Mouse (Mus musculus) stomach, embryonic 16.5 days (tissue): ENCODE measurements around the gene Clp1. TPM values are rescaled to one million over a fixed set of nuclear protein-coding genes. Genes with fewer than 3 reads are reported as not detected.

Source experiments
- ATAC-seq: fragments of 200-750 bp; cut with Nextera tagmentation; 2 replicates; pipeline ENCODE4 v1.8.0; 2017; ENCODE audit warnings: moderate number of reproducible peaks, moderate TSS enrichment; ENCODE audit not compliant: insufficient read depth, low FRiP score
- H3K27ac ChIP-seq: fragments of 300-500 bp; sonication (generic); 2 replicates; pipeline ENCODE4 v1.5.1; 2014; ENCODE audit warnings: low read length
- H3K27me3 ChIP-seq: fragments of 300-500 bp; sonication (generic); 2 replicates; pipeline ENCODE4 v1.6.1; 2014; ENCODE audit warnings: low read length, control low read depth, mixed read lengths; ENCODE audit not compliant: control insufficient read depth, insufficient read depth
- H3K36me3 ChIP-seq: fragments of 300-500 bp; sonication (generic); 2 replicates; pipeline ENCODE4 v1.6.1; 2014; ENCODE audit warnings: low read length; ENCODE audit not compliant: control insufficient read depth, insufficient read depth
- H3K4me1 ChIP-seq: fragments of 300-500 bp; sonication (generic); 2 replicates; pipeline ENCODE4 v1.6.1; 2014; ENCODE audit warnings: low read length, control low read depth, mixed read lengths; ENCODE audit not compliant: control insufficient read depth, insufficient read depth
- H3K4me2 ChIP-seq: fragments of 300-500 bp; sonication (generic); 2 replicates; pipeline ENCODE4 v1.6.1; 2014; ENCODE audit warnings: low read depth, low read length, mixed read lengths
- H3K4me3 ChIP-seq: fragments of 300-500 bp; sonication (generic); replicated peaks from 2 replicates; pipeline ENCODE4 v1.5.1; 2014; ENCODE audit warnings: mild to moderate bottlenecking, low read length
- H3K9ac ChIP-seq: fragments of 300-500 bp; sonication (generic); 2 replicates; pipeline ENCODE4 v1.6.1; 2014; ENCODE audit warnings: low read length
- H3K9me3 ChIP-seq: fragments of 300-500 bp; sonication (generic); replicated peaks from 2 replicates; pipeline ENCODE4 v1.6.1; 2016; ENCODE audit warnings: low read length, control low read depth; ENCODE audit not compliant: control insufficient read depth
- WGBS: fragments of 180-500 bp; shearing (Covaris S2); extraction: QIAGEN DNeasy Blood & Tissue Kit; methylation state at CpG from one replicate; pipeline ENCODE4 v1.1.7; 2014; 5-methylcytosine and 5-hydroxymethylcytosine counted together
- polyA plus RNA-seq: library from polyadenylated mRNA; unstranded; fragments of >200 nt; fragmentation: Nextera tagmentation; extraction: Ambion mirVana; gene quantifications from 2 replicates; pipeline ENCODE4 v1.2.1, GENCODE M21; 2015

Clp1 gene
- polyA plus RNA-seq, 1 experiment from 2014 or later, result 28.4 TPM

DNA sequence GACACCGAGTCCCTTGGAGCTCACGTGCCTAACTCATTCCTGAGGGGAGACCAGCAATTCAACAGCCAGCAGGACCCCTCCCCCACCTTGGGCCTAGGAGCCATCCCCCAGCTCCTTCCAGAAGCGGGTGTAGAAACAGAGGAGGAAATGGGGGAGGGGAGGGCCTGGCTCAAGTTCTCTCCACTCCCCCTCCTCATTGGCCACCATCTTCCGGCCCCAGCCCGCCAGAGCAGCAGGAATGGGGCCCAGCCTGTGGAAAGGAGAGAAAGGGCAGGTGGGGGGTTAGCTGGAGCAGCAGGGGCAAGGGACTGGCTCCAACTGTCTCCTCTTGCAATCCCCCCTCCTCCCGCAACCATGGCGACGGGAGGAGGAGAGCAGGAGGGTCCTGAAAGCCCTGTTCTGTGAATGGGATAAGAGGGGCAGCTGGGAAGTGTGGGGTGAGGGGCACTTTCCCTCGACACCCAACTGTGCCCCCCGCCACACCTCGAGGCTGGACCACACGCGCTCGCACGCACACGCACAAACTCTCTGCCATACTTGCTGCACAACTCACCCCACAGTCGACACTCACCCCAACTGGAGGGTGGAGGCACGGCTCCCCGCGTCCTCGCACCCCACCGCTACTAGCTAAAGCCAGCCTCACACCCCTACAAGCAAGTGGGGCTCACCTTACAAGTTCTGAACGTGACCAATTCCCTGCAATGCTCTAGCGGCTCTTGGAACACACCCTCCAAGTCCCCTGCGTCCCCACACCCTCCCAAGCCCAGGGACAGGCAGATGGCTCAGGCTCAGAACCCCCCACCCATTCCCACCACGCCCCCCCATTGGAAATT is 15.5 kb upstream of the Clp1 start:
- ATAC-seq, result peak; percentile 35
- under 1% methylated on average over 24 of the region's 26 CpGs for WGBS
- peak overlapping the region; percentile 71 for H3K4me3 ChIP-seq
- H3K36me3 ChIP-seq, result 0 out of 2 replicates have a peak, but pooled peaks cover 4% of the 10 kb centered on the region
- H3K9ac ChIP-seq, result peak overlapping the region; percentile 97
- H3K27me3 ChIP-seq, result no peaks in the 10 kb centered on the region
- peaks cover 52% of the 10 kb centered on the region for H3K4me1 ChIP-seq
- no peaks in the 10 kb centered on the region for H3K9me3 ChIP-seq
- H3K4me2 ChIP-seq, result peak overlapping the region; percentile 78
- H3K27ac ChIP-seq, result peak overlapping the region; percentile 99

DNA sequence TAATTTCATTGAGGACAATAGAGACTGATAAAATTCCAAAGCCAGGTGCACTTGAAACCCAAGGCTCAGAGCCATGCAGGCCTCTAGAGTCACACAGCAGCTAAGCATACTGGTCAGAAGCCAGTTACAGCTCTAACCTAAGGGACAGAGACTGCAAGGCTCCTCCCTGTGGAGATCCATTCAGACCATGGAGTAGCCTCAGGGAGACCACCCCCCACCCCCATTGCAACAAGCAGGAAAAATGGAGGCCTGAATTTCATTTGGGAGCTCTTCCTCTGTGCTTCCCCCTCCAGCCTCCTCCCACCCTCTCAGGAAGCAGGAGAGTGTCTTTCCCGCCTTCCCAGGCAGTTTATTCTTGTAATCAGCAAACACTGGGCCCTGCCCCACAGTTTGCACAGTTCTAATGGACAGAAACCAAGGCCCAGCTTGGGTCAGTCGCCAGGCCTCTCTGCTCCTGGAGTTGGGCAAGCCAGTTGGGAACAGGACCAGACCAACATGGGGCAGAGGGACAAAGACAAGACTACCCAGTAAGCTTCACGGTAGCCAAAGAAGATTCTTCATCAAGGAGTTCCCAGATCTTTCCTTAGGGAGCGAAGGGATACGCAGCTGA is 14.8 kb upstream of the Clp1 start:
- ATAC-seq, result no peak
- Histone ChIP-seq H3K4me1 (peaks cover 59% of the 10 kb centered on the region), H3K4me3 (peak overlapping the region; percentile 71), H3K4me2 (peak overlapping the region; percentile 78), H3K9me3 (no peaks in the 10 kb centered on the region), H3K27ac (peak overlapping the region; percentile 99), H3K36me3 (0 out of 2 replicates have a peak, but pooled peaks cover 4% of the 10 kb centered on the region), H3K9ac (peak overlapping the region; percentile 97), H3K27me3 (no peaks in the 10 kb centered on the region)
- WGBS, result 8% methylated on average over 5 of the region's 5 CpGs

DNA sequence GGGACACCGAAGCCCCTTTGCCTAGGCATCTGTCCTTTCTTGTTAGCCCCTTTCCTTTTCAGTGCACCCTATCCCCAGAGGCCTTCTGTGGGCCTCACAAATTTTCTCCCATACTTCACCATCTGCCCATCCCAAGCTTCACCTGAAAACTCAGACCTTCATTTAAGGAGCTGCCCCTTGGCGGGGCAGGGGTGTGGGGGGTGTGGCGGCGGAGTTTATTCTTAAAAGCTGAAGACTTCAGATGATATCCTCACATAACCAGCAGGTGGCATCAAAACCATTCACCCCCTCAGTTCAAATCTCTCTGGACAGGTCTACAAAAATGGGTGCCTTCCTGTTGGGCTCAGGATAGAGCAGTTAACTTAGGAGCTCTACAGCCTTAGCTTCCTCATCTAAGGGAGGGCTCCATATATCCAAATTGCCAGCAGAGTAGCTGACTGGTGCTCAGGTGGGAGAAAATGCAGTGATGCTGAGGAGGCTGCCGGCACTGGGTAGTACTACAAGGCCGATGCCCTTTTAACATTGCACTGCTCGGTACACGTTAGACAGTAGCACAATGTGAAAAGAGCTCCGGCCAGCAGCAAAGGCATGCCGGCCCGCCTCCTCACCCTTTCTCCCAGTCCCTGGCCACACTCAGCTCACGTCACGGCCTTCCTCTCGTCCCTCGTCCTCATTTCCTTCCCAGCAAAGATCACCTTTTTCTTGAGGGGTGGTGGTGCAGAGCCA is 13.6 kb upstream of the Clp1 start:
- Histone ChIP-seq H3K4me3 (peak overlapping the region; percentile 71; the same call in 1 of the 2 replicates), H3K9me3 (no peaks in the 10 kb centered on the region), H3K36me3 (0 out of 2 replicates have a peak, but pooled peaks cover 4% of the 10 kb centered on the region), H3K27me3 (no peaks in the 10 kb centered on the region), H3K4me2 (peak overlapping the region; percentile 78), H3K9ac (peak overlapping the region; percentile 97; the same call in 1 of the 2 replicates), H3K4me1 (peaks cover 71% of the 10 kb centered on the region), H3K27ac (no peak overlapping the region)
- no peak for ATAC-seq
- 66% methylated on average over 15 of the region's 15 CpGs for WGBS

GRCm38 (mm10) chr2:84738271-84738911 is 11.2 kb upstream of the Clp1 start:
- ATAC-seq, result peak; percentile 30; the same call in 1 of the 2 replicates
- WGBS, result 1% methylated on average over 12 of the region's 12 CpGs
- peaks cover 79% of the 10 kb centered on the region for H3K4me1 ChIP-seq
- no peaks in the 10 kb centered on the region for H3K9me3 ChIP-seq
- H3K27me3 ChIP-seq, result no peaks in the 10 kb centered on the region
- peak overlapping the region; percentile 11 for H3K4me3 ChIP-seq
- peak overlapping the region; percentile 18; the same call in 1 of the 2 replicates for H3K9ac ChIP-seq
- H3K36me3 ChIP-seq, result 0 out of 2 replicates have a peak, but pooled peaks cover 4% of the 10 kb centered on the region
- H3K4me2 ChIP-seq, result peak overlapping the region; percentile 48
- H3K27ac ChIP-seq, result peak overlapping the region; percentile 62

DNA sequence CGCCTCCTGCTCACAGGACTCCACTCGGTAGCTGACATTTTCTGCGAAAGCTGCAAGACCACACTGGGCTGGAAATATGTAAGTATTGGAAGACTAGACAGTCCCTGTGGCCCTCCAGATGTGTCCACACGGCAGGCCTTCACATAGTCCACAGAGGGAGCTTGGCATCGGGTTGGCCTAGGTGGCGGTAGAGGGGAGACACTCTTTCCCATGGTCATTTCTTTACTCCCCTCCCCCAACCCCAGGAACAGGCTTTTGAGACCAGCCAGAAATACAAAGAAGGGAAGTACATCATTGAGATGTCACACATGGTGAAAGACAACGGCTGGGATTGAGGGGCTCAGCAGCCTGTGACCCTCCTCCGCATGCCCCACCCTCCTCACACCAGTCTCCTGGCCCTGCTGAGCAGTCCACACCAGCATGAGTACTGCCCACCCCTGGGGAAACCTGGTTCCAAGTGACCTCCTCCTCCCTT is 10.3 kb upstream of the Clp1 start:
- Histone ChIP-seq H3K27ac (peak overlapping the region; percentile 8; the same call in 1 of the 2 replicates), H3K27me3 (no peaks in the 10 kb centered on the region), H3K9ac (peak overlapping the region; percentile 53; the same call in 1 of the 2 replicates), H3K36me3 (0 out of 2 replicates have a peak, but pooled peaks cover 4% of the 10 kb centered on the region), H3K9me3 (no peaks in the 10 kb centered on the region), H3K4me3 (no peak overlapping the region), H3K4me1 (peaks cover 79% of the 10 kb centered on the region), H3K4me2 (peak overlapping the region; percentile 48)
- peak; percentile 25; the same call in 1 of the 2 replicates for ATAC-seq
- WGBS, result 2% methylated on average over 8 of the region's 8 CpGs

GRCm38 (mm10) chr2:84736312-84737161 is 9.4 kb upstream of the Clp1 start:
- peak overlapping the region; percentile 53 for H3K9ac ChIP-seq
- H3K4me3 ChIP-seq, result 0 out of 2 replicates have a peak overlapping the region, but pooled peaks have one; percentile 4
- H3K9me3 ChIP-seq, result no peaks in the 10 kb centered on the region
- H3K4me1 ChIP-seq, result peaks cover 71% of the 10 kb centered on the region
- peak overlapping the region; percentile 48 for H3K4me2 ChIP-seq
- WGBS, result 4% methylated on average over 27 of the region's 27 CpGs
- 0 out of 2 replicates have a peak, but pooled peaks cover 4% of the 10 kb centered on the region for H3K36me3 ChIP-seq
- H3K27ac ChIP-seq, result no peak overlapping the region
- no peaks in the 10 kb centered on the region for H3K27me3 ChIP-seq
- ATAC-seq, result no peak

DNA sequence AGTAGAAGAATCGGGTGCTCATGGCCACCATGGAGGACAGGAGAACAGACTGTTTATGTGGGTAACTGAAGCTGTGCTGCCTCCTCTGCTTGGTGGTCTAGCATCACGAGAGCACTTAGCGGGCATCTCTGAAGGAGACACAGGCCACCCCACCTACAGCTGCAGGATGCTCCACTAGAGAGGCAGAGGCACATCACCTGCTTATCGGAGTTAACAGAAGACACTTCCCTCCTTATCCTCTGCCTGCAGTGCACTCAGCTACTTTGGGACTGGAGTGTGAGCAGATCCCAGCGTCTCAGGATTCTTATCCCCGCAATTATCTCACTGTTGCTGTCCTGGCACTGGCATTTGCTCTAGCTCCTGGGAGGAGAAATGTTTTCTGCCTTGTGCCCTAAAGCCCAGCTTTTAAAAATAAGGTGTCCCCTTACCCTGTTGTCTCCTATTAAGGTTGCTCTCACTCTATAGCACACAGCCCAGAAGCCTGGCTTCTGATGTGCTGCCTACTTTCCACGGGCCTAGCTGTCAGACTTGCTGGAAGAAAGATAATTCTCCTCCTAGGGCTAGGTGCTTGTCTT is 8.3 kb upstream of the Clp1 start:
- WGBS, result 10% methylated on average over 7 of the region's 7 CpGs
- Histone ChIP-seq H3K9ac (0 out of 2 replicates have a peak overlapping the region, but pooled peaks have one; percentile 66), H3K4me1 (peaks cover 60% of the 10 kb centered on the region), H3K9me3 (no peaks in the 10 kb centered on the region), H3K27ac (no peak overlapping the region), H3K4me3 (peak overlapping the region; percentile 49), H3K36me3 (0 out of 2 replicates have a peak, but pooled peaks cover 2% of the 10 kb centered on the region), H3K4me2 (peak overlapping the region; percentile 60), H3K27me3 (no peaks in the 10 kb centered on the region)
- ATAC-seq, result 0 out of 2 replicates have a peak, but pooled peaks have one; percentile 8
